Mouse (Mus musculus) embryo, embryonic 10.5 days (tissue): ENCODE results near the gene Tmem145.
"Not testable (repeated sequence)": the region's sequence is repeated elsewhere in the genome, so short reads cannot be mapped to it uniquely, and the experiment has no call there.

ENCODE experiments used
- DNase-seq: peaks from one replicate; pipeline ENCODE4 v3.0.0-alpha.2; 2015; ENCODE audit warnings: low spot score

Tmem145 gene

GRCm38 (mm10) chr7:25323219-25323618 is 17.3 kb downstream of the Tmem145 start:
- DNase-seq = no peak

GRCm38 (mm10) chr7:25325431-25325830 is 19.5 kb downstream of the Tmem145 start:
- not testable (repeated sequence) for DNase-seq

GRCm38 (mm10) chr7:25326233-25326632 is 20.3 kb downstream of the Tmem145 start:
- DNase-seq = no peak

- peak; percentile 88 for DNase-seq
Observed at GRCm38 (mm10) chr7:25333596-25334307, 27.8 kb downstream of the Tmem145 start.

- no peak for DNase-seq
Observed at GRCm38 (mm10) chr7:25334472-25334871, 28.6 kb downstream of the Tmem145 start.

- no peak for DNase-seq
Observed at GRCm38 (mm10) chr7:25339329-25339728, 33.4 kb downstream of the Tmem145 start.

- no peak for DNase-seq
Observed at GRCm38 (mm10) chr7:25341000-25341784, 35.3 kb downstream of the Tmem145 start.

- no peak for DNase-seq
Observed at GRCm38 (mm10) chr7:25348861-25349260, 43.0 kb downstream of the Tmem145 start.

GRCm38 (mm10) chr7:25358721-25359206 is 52.9 kb downstream of the Tmem145 start:
- DNase-seq = peak; percentile 42

- no peak for DNase-seq
Observed at GRCm38 (mm10) chr7:25363151-25363550, 57.2 kb downstream of the Tmem145 start.

- DNase-seq = no peak
Observed at GRCm38 (mm10) chr7:25363632-25364031, 57.7 kb downstream of the Tmem145 start.
